Mouse (Mus musculus) neural tube, embryonic 10.5 days (tissue): Measurements from ENCODE around the gene Phf13.
A peak's percentile ranks its signal among the peaks of the same experiment; 100 is the strongest.

Experiments used
- DNase-seq: peaks from one replicate; pipeline ENCODE4 v3.0.0-alpha.2; 2017; ENCODE audit warnings: low spot score; ENCODE audit errors: extremely low spot score

Phf13 gene

DNA sequence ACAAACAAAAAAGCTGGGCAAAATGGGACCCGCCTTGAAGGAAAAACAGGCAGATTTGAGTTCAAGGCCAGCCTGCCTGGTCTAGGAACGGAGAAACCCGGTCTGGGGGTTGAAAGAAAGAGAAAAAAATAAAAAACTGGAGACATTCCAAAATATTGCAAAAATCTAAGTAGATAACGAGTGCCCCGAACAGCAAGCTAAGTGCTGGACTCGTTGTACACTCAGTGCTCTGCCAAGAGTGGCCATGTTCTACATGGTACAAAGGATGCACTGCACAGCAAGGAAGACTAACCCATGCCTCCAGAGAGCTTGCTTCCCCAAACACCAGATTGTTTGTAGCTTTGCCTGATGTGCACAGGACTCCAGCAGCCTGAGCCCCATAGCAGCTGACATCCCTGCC lies 3.0 kb downstream of the Phf13 start:
- DNase-seq: no peak

DNA sequence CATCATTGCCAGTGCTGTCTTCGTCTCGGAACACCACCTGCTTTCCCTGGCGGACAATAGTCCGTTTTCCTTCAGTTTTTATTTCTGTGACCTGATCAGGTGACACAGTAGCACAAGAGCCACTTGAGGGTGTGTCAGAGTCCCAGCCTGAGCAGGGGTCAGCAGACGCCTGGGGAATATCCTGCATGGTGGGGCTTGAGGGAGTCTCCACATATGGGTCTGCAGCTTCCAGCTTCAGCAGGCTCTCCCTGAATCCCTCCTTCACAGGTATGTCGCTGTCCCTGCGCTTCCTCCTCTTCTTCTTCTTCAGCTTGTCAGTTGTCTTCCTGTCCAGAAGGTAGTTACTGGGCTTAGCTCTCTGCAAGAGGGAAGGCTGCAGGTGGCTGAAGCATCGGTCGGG lies 4.0 kb downstream of the Phf13 start:
- DNase-seq: no peak

DNA sequence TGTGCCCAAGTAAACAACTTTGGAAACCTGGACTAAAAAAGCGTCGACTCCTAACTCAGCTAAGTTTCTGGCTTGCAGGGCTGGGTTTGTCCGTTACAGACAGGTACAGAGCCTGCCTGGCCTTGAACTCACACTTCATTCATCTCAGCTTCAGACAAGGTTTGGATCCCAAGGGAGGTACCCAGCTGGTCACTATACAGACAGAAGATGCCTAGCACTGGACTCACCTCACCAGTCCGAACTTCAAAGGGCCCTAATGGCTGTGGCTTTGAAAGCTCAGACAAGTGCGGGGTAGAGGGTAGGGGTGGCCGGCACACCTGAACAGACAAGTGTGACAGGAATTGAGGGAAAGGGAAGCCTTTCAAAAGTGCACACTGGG lies 7.0 kb downstream of the Phf13 start:
- peak; percentile 38 for DNase-seq

DNA sequence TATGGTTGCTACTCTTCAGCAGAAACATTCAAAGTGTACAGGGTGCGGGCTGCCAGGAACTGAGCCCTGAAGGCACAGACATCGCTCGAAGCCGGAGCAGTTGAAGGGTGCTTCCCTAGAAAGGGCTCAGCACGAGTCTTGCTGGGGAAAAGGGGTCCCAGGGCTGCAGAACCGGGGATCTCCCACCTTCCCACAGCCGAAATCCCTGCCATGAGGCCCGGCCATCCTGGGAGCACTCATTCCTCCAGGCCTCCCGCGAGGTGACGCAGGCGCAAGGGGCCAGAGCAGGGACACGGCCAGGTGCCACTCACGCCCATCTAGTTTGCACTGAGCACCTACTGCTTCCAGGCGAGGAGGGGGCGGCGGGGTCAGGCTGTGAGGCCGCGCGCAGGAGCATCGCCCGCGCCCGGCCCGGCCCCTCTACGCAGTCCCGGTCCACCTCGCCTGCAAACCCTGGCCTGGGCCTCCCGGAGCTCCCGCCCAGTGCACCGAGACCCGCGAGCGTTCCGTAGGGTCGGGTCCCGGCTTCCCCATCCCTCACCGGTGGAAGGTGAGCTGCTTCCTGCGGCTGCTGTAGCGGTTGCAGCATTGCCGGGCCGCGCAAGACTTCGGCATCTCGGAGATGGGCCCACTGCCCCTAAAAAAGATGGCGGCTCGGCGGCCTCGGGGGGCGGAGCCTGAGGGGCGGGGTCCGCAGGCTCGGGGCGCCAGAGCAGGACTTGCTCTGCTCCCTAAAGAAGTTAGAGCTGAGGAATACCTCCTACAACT lies 7.5 kb downstream of the Phf13 start, which contains the start of gene Thap3:
TSS of gene Thap3 (minus strand) at position 656 of the 768 bp plus-strand sequence.
- DNase-seq: peak; percentile 74

DNA sequence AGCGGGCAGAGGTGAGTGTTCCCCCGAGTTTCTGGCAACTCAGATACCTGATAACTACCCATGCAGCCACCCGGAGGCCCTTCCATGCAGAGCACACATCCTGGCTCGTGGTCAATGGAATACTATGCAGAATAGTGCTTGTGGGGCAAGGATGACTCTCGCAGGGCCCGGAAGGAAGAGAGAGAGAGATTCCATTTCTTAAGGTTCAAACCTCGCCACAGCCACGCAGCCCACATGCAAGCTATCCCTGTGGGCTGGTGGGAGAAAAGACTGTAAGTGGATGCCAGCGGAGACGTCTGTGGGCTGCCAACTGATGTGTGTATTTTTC lies 8.1 kb downstream of the Phf13 start:
- no peak for DNase-seq

DNA sequence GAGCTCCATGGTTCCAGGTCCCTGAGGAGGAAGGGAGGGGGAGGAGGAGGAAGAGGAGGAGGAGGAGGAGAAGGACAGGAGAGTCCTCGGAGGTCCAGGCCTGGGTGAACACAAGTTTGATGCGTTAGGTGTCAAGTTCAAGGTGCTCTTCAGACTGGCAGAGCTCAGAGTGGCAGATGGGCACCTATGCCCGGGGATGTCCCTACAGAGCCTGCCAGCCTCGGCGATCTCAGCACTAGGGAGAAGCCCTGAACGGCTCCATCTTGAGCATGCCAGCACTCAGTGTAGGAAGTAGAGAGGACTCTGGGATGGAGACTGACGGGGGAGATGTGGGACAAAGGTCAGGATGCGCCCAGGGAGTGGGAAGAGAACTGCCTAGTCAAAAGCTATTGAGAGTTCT lies 9.4 kb downstream of the Phf13 start:
- DNase-seq: no peak

DNA sequence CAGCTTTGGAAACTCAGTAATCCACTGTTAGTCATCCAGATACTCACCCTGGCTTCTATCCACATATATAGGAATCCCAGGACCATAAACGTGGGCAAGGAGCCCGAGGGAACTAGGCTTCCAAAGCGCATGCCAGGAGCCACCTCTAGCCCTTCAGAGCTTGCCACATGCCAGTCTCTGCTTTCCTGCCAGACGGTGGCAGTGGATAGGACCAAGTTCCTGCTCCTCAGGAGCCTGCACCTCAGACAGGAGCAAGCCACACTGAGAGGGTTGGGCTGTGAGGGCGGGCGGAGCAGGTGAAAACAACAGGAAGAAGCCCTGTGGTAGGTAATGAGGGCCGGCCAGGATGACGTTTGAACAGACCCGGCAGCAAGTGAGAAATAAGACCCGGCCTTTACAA lies 10.2 kb downstream of the Phf13 start:
- DNase-seq: no peak

DNA sequence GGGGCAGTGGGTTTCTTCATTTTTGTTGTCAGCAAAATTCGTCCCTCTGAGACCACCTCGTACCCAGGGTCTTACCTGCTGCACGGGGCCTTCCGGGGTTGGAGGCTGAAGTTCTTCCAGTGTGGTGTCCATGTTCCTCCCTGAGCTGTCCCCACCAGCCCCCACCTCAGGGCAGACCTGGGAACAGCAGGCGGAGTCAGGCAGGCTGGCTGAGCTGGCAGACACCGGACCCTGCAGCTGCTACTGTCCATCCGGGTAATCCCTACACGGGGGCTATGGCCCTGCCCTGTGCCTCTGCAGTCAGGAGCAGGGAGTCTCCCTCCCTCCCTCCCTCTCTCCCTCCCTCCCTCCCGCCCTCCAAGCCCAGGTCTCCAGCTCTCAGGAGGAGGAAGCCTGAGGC lies 12.5 kb downstream of the Phf13 start:
- DNase-seq: peak; percentile 42

DNA sequence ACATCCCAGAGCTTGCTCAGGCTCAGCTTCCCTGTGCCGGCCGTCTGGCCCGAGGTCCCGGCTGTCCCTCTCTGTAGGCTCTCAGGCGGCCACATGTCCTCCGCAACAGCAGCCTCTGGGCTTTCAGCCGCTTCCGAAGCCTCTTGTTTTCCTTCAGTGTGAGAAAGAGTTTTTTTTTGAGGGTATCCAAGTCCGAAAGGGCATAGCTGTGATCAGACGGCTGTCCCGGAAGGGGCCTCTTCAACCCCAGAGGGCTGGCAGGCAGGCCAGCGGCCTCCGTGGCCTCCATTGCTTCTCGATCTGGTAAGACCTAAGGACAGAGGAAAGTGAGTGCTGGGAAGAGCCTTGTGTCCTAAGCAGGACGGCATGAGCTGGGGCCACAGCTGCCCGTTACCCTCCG lies 13.0 kb downstream of the Phf13 start:
- no peak for DNase-seq

DNA sequence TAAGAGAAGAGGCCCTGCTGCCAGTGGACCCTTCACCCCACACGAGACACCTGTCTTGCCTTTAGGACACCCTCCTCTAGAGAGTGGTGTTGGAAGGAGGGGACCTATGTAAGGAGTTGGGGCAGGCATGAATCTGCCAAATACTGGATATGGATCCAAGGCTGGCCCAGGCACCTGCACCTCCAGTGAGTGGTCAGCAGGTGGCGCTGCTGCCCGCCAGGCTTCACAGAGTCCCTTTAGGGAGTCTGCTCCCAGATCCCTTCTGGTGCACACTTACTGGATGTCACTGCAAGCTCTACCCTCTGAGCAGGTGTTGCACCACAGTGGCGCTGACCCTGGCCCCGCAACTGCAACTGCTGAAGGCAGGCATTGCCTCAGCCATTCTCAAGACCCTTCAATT lies 14.7 kb downstream of the Phf13 start:
- peak; percentile 80 for DNase-seq

DNA sequence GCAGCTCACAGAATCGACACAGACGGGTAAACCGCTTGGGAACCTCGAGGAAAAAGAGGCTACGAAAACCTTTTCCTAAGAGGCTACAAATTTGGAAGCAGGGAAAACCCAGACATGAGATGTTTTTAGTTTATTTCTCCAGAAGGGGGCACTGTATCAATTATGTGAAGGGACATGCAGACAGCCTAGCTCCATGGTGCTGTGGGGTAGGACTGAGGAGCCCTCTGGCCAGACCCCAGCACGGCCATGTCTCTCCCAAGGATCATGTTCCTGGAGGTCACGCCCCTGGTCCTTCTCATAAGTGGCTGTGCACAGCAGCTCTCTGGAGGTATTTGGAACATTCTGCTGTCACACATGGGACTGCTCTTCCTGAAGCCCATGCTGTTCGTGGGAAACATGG lies 15.4 kb downstream of the Phf13 start:
- no peak for DNase-seq

DNA sequence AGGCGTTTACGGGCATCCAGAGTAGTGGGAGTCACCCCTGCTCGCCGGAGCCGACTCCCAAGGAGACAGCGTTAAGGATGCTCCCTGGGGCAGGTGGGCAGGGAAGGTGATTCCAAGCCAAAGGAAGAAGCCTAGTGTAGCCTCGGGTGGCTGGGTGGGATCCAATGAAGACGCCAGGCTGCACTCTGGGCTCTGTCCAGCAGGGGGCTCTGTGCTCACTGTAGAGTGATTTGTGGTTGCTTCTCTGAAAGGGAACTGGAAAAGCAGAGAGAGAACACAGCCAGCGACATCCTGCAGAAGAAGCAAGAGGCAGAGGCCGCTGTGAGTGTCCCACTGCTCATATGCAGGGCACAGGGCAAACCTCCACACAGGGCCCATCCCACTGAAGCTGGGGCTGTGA lies 18.3 kb downstream of the Phf13 start:
- peak; percentile 89 for DNase-seq

DNA sequence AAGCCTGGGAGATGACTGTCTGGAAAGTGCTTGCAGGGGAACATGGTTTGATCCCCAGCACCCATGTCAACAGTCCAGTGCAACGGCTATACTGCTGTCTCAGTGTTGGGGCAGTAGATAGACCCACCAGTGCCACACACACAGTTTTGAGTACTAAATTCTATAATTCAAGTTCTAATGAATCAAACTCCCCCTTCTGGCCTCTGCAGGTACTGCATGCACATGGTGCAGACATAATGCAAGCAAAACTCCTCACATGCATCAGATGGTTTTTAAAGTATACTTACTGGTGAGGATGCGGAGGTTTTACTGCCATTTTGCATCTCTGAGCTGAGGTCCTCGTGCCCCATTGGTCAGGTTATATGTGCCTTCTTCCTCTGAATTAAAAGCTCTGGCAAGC lies 20.6 kb downstream of the Phf13 start:
- DNase-seq: peak; percentile 37

DNA sequence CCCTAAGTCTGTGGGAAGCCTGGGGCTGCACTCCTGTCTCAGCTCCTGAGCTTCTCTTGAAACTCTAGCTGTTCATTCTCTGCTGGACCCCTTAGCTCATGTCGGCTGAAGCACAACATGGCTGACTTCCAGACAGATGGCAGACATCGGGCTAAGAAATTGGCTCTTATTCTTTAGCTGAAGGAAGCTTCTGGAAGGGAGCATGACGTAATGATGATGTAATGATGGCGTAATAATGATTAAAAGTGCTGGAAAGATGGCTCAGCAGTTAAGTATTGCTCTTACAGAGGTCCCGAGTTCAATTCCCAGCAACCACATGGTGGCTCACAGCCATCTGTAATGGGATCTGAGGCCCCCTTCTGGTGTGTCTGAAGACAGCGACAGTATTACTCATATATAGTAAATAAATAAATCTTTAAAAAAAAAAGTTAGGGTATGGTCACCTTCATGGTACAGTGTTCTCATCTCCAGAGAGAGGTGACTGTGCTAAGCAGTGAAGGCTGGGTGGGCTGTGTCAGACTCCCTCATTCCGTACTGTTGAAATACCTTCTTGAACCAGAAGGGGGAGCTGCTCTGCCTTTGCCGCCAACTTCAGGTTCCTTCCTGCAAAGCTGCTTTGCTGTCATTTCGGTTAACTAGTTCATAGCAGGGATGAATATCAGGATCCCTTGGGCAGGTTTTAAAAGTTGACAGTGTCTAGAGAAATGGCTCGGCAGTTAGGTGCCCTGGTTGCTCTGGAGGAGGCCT lies 23.7 kb downstream of the Phf13 start:
- no peak for DNase-seq

DNA sequence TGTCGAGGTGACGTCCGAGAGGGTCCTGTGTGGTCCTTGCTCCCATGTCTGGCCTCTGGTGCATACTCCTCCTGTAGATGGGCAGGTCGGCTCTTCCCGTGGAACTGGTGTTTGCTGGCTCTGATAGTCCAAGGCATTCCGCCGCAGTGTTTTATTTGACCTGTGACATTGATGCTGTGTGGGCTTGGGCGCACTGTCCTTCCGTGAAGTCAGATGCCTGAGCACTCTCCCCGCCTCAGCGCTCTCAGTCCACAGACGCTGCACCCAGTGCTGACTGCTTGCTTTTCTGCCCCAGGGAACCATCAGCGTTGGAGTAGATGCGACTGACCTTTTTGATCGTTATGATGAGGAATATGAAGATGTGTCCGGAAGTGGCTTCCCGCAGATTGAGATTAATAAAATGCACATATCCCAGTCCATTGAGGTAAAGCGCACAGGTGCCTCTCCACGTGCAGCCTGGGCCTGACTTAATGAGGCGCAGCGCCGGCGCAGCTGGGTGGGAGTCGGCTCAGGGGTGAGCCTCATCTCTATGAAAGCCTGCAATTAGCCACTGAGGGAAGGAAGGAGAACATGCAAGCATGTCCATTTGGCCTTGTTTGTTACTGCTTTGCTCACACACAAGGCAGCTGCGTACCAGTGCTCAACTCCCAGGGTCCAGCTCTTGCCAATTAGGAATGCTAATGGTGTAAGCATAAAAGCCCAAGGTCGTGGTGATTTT lies 27.7 kb downstream of the Phf13 start:
- no peak for DNase-seq

DNA sequence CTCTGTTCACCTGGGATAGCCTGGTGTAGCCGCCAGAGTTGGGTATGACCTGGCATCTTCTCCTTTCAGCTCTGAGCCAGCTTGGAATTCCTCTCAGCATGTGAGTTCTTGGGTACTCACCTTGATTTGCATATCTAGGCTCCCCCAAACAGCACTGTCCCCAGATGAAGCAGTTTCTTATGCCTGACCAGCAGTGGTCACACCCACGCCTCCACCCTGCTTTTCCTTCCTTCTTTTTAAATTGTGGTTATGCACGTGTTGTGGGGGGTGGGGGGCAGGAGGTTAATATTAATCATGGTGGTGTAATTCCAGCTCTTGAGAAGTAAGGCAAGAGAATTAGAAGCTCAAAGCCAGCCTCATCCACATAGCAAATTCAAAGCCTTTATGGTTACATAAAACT lies 33.2 kb downstream of the Phf13 start:
- no peak for DNase-seq

DNA sequence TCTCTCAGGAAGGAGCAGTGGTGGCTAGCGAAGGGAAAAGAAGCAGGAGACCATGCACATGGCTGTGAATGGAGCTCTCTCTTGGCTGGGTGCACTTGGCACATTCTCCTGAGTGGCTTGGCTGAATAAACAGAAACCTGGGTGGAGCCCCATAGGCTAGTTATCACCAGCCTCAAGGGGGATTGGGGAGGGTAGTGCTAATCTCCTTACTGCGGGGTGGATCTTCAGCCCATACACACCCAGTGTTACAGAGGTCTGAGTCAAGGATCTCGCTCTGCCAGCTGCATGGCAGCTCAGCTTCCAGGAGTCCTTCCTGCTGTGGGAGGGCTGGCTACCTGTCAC lies 35.6 kb downstream of the Phf13 start:
- no peak for DNase-seq

DNA sequence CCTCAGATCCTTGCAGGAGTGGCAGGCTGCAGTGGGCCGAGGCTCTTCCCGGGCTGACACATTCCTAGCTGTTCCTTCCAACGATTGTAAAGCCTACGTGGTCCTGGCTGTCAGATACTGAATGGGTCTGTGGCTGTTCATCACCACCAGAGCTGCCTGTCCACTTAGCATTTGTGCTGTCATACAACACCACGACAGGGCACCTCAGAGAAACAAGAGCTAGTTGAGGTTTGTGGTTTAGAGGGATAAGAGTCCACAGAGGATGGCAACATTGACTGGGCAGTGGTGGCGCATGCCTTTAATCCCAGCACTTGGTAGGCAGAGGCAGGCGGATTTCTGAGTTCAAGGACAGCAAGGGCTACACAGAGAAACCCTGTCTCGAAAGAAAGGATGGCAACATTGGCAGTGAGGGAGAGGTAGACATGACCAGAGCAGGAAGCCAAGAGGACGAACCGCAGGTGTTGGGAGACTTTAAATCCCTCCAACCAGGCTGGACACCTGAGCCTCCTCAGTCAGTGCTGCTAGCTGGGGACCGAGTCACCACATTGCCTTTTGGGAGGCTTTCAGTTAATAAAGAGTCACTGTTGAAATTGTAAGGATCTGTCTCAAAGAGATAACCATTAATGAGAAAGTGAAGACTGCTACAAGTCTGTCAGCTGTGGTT lies 36.1 kb downstream of the Phf13 start:
- no peak for DNase-seq

DNA sequence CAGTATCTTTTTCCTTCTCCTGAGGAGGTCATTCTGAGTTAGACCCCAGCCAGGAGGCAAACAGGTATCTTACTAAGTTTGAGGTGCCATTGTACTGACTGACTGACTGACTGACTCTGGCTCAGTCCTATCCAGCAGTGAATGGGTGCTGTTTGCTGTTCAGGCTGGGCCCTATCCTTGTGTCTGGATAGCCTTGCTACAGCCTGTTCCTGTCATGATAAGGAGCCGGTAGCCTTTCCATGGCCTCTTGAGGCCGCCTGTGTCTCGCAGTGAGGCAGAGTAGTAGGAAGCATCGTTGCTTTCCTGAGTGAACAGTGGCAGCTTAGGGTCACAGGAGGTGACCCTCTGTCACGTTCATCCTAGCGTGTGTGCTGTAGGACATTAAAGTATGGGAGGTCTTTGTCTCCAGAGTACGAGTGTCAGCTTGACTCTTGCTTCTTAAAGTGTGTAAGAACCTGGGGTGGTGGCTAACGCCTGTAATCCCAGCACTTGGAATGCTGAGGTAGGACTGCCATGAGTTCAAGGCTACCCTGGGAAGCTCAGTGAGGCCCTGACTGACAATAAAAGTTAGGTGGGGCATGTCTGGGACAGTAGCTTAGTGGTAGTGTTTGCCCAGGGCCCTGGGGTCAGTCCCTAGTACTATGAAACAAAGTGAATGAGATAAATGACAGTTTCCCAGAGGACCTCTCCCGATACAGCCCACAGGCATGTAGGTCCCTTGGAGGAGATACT lies 38.3 kb downstream of the Phf13 start:
- DNase-seq: no peak

DNA sequence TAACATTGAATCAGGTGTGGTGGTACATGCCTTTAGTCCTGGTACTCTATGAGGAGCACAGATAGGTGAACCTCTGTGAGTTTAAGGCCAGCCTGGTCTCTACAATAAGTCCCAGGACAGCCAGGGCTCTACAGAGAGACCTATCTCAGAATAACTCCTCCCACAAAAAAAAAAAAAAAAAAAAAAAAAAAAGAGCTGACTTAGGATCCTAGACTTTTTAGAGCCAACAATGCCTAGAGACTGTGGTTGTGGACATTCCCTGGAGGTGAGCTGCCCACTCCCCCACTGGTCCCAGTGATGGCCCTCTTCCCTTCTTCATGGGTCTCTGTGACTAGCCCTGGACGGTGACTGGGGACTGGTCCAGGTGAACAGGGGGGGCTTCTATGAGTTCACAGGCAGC lies 40.3 kb downstream of the Phf13 start:
- no peak for DNase-seq

DNA sequence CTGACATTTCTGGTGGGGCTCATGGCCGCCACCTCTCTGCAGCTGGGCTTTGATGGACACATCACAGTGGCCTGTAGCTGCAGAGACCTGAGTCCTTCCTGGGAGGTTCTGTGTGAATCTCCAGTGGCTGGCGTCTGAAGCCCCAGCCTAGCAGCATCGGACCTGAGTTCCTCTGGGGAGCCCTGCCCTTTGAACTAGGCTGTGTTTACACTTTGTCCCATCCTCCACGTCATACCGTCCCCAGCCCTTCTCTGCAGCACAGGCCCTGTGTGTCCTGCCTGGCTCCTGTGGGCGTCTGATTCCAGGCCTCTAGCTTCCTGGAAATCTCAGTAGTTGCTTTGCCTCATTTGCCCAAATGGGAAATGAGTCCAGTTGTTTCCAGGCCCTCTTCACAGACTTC lies 42.8 kb downstream of the Phf13 start:
- DNase-seq: no peak
